Mouse (Mus musculus): ENCODE results near the gene Emid1.

Gene Emid1

DNA sequence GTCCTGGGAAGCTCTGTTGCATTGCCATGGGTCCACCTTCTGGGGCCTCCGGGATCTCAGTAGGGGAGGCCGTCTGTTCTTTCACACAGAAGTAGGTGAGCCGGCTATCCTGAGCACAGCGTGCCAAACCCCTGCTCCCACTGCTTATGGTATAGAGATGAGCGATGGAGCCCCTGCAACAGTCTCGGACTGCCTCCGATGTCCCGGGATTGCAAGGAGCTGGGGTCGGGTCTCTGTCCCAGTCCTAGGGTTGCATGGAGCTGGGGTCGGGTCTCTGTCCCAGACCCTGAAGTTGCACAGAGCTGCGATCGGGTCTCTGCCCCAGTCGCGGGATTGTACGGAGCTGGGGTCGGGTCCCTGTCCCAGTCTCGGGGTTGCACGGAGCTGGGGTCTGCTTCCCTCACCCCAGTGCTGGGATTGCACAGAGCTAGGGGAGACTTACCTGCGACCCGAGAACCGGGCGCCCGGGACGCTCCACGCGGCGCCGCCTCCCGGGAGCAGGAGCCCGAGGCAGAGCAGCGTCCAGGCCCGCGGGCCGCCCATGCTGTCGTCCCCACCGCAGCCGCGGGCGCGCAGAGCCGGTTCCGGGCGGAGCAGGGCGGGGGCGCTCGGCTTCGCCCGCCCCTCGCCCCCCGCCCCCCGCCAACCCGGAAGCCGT is at the start of gene Emid1:
Emid1 (minus strand) TSS at position 578 of the 658 bp plus-strand sequence.
- peak within 1 kb of the TSS; percentile 82 for H3K4me3 ChIP-seq (replicated peaks; ENCODE audit: low read length)
- peaks cover 68% of the 10 kb centered on the region for H3K27me3 ChIP-seq (ENCODE audit: insufficient read depth, low read length)
- TF ChIP-seq CTCF (conservative IDR thresholded peaks at IDR 0.05; ENCODE audit: low read length) (no peak), NANOG (IDR thresholded peaks at IDR 0.05; ENCODE audit: borderline replicate concordance, low read length) (no peak), POU5F1 (IDR thresholded peaks at IDR 0.05; ENCODE audit: borderline replicate concordance, low read length) (no peak)
- peaks cover 19% of the 10 kb centered on the region for H3K4me1 ChIP-seq (replicated peaks; ENCODE audit: low read depth, low read length)
- H3K9me3 ChIP-seq (ENCODE audit: low read length) = peaks cover 6% of the 10 kb centered on the region
- no peaks in the 10 kb centered on the region for H3K36me3 ChIP-seq (ENCODE audit: insufficient read depth, low read length)

DNA sequence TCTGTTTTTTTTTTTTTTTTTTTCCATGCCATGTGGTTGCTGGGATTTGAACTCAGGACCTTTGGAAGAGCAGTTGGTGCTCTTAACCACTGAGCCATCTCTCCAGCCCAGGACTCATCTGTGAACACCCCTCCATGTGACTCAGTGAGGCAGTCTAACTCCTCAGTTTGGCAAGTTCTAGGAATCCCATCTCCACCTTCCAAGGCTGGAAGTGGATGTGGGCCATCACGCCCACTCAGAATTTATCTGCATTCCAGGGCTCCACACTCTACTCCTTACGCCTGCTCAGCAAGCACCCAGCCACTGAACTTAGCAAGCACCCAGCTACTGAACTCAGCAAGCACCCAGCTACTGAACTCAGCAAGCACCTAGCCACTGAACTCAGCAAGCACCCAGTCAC is 47.8 kb upstream of the Emid1 start:
- no peaks in the 10 kb centered on the region for H3K27me3 ChIP-seq (ENCODE audit: insufficient read depth, low read length)
- TF ChIP-seq POU5F1 (IDR thresholded peaks at IDR 0.05; ENCODE audit: borderline replicate concordance, low read length) (no peak), CTCF (conservative IDR thresholded peaks at IDR 0.05; ENCODE audit: low read length) (no peak), NANOG (IDR thresholded peaks at IDR 0.05; ENCODE audit: borderline replicate concordance, low read length) (no peak)
- H3K9me3 ChIP-seq (ENCODE audit: low read length) = no peaks in the 10 kb centered on the region
- peaks cover 37% of the 10 kb centered on the region for H3K36me3 ChIP-seq (ENCODE audit: insufficient read depth, low read length)
- no peak overlapping the region for H3K4me3 ChIP-seq (replicated peaks; ENCODE audit: low read length)
- peaks cover 19% of the 10 kb centered on the region for H3K4me1 ChIP-seq (replicated peaks; ENCODE audit: low read depth, low read length)

DNA sequence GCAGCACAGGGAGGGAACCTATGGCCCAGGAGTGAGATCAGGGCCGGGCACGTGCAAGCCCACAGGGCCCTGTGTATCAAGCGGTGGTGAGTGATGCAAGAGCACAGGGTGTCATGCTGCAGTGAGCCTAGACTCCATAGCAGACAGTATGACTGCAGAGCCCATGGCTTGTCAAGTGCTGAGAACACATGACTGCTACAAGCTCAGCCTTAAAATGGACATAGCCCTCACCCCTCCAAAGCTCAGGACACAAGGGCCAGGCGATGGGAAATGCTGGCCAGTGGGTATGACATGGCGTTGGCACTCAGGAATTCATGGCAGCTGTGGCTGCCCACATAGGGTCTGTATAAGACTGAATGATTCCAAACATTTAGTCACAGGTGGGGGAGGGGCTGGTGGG is 45.0 kb upstream of the Emid1 start:
- Histone ChIP-seq H3K36me3 (ENCODE audit: insufficient read depth, low read length) (peaks cover 40% of the 10 kb centered on the region), H3K9me3 (ENCODE audit: low read length) (no peaks in the 10 kb centered on the region), H3K4me1 (replicated peaks; ENCODE audit: low read depth, low read length) (peaks cover 24% of the 10 kb centered on the region), H3K4me3 (replicated peaks; ENCODE audit: low read length) (no peak overlapping the region), H3K27me3 (ENCODE audit: insufficient read depth, low read length) (no peaks in the 10 kb centered on the region)
- TF ChIP-seq POU5F1 (IDR thresholded peaks at IDR 0.05; ENCODE audit: borderline replicate concordance, low read length) = no peak
- no peak for TF ChIP-seq NANOG (IDR thresholded peaks at IDR 0.05; ENCODE audit: borderline replicate concordance, low read length)
- no peak for TF ChIP-seq CTCF (conservative IDR thresholded peaks at IDR 0.05; ENCODE audit: low read length)

DNA sequence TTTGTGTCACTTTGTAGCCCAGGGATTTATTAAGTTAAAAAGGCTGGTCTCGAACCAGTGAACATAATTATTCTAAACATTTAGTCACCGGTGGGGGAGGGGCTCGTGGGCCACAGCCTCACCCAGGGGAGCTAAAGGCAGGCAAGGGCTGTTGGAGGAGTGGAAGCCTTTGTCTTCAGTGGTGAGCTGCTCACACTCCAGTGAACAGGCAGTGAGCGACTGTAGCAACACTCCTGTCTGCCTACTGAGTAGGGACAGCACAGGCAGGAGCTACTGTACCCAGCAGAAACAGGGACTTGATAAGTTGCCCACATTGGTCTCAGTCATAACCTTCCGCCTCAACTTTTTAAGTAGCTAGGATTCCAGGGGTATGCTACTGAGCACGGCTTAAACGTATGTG is 44.5 kb upstream of the Emid1 start:
- TF ChIP-seq POU5F1 (IDR thresholded peaks at IDR 0.05; ENCODE audit: borderline replicate concordance, low read length) (no peak), NANOG (IDR thresholded peaks at IDR 0.05; ENCODE audit: borderline replicate concordance, low read length) (no peak), CTCF (conservative IDR thresholded peaks at IDR 0.05; ENCODE audit: low read length) (no peak)

DNA sequence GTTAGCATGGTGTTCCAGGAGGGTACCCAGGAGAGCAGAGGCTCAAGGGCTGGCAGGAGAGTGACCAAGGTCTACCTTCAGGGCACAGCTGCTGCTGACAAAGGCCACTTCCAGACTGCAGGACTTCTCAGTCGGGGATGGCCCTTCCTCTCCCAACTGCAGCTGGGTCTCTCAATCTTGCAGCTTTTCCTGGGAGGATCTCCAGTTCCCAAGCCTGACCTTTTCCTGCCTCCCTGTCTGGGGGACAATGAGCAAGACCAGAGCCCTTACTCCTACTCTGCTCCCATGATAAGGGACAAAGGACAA is 41.5 kb upstream of the Emid1 start:
- Histone ChIP-seq H3K9me3 (ENCODE audit: low read length) (no peaks in the 10 kb centered on the region), H3K4me1 (replicated peaks; ENCODE audit: low read depth, low read length) (peaks cover 29% of the 10 kb centered on the region), H3K27me3 (ENCODE audit: insufficient read depth, low read length) (no peaks in the 10 kb centered on the region), H3K36me3 (ENCODE audit: insufficient read depth, low read length) (peaks cover 32% of the 10 kb centered on the region), H3K4me3 (replicated peaks; ENCODE audit: low read length) (no peak overlapping the region)
- TF ChIP-seq POU5F1 (IDR thresholded peaks at IDR 0.05; ENCODE audit: borderline replicate concordance, low read length) (no peak), NANOG (IDR thresholded peaks at IDR 0.05; ENCODE audit: borderline replicate concordance, low read length) (no peak), CTCF (conservative IDR thresholded peaks at IDR 0.05; ENCODE audit: low read length) (no peak)

More for the DNA sequence above, 44.5 kb upstream of the Emid1 start:
- Histone ChIP-seq H3K27me3 (ENCODE audit: insufficient read depth, low read length) (no peaks in the 10 kb centered on the region), H3K9me3 (ENCODE audit: low read length) (no peaks in the 10 kb centered on the region), H3K4me3 (replicated peaks; ENCODE audit: low read length) (no peak overlapping the region), H3K4me1 (replicated peaks; ENCODE audit: low read depth, low read length) (peaks cover 29% of the 10 kb centered on the region), H3K36me3 (ENCODE audit: insufficient read depth, low read length) (peaks cover 40% of the 10 kb centered on the region)

GRCm38 (mm10) chr11:5192840-5193575 is 41.0 kb upstream of the Emid1 start:
- H3K9me3 ChIP-seq (ENCODE audit: low read length) = no peaks in the 10 kb centered on the region
- no peaks in the 10 kb centered on the region for H3K27me3 ChIP-seq (ENCODE audit: insufficient read depth, low read length)
- peaks cover 28% of the 10 kb centered on the region for H3K36me3 ChIP-seq (ENCODE audit: insufficient read depth, low read length)
- H3K4me3 ChIP-seq (replicated peaks; ENCODE audit: low read length) = no peak overlapping the region
- H3K4me1 ChIP-seq (replicated peaks; ENCODE audit: low read depth, low read length) = peaks cover 29% of the 10 kb centered on the region
- TF ChIP-seq CTCF (conservative IDR thresholded peaks at IDR 0.05; ENCODE audit: low read length) = no peak
- TF ChIP-seq NANOG (IDR thresholded peaks at IDR 0.05; ENCODE audit: borderline replicate concordance, low read length) = no peak
- TF ChIP-seq POU5F1 (IDR thresholded peaks at IDR 0.05; ENCODE audit: borderline replicate concordance, low read length) = no peak

DNA sequence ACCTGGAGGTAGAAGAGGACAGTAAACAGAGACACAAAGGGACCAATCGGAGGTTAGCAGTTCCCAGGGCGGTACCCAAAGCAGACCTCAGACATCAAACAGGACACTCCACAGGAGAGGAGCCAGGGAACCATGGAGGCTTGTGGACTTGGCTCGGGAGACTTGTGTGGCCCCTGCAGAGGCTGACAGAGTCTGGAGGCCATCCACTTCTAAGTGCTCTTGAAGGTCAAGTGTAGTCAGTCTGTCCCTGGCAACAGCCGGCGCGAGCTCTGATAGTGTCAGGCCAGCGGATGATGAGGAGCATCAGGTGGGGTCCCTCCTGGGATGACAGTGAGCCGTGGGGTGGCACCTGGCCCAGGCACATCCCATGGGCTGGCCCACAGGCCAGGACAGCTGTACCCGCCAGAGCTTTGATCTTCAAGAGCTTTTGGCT is 40.0 kb upstream of the Emid1 start:
- Histone ChIP-seq H3K9me3 (ENCODE audit: low read length) (no peaks in the 10 kb centered on the region), H3K36me3 (ENCODE audit: insufficient read depth, low read length) (peaks cover 27% of the 10 kb centered on the region), H3K27me3 (ENCODE audit: insufficient read depth, low read length) (no peaks in the 10 kb centered on the region), H3K4me1 (replicated peaks; ENCODE audit: low read depth, low read length) (peaks cover 25% of the 10 kb centered on the region), H3K4me3 (replicated peaks; ENCODE audit: low read length) (no peak overlapping the region)
- no peak for TF ChIP-seq POU5F1 (IDR thresholded peaks at IDR 0.05; ENCODE audit: borderline replicate concordance, low read length)
- TF ChIP-seq CTCF (conservative IDR thresholded peaks at IDR 0.05; ENCODE audit: low read length) = no peak
- no peak for TF ChIP-seq NANOG (IDR thresholded peaks at IDR 0.05; ENCODE audit: borderline replicate concordance, low read length)

DNA sequence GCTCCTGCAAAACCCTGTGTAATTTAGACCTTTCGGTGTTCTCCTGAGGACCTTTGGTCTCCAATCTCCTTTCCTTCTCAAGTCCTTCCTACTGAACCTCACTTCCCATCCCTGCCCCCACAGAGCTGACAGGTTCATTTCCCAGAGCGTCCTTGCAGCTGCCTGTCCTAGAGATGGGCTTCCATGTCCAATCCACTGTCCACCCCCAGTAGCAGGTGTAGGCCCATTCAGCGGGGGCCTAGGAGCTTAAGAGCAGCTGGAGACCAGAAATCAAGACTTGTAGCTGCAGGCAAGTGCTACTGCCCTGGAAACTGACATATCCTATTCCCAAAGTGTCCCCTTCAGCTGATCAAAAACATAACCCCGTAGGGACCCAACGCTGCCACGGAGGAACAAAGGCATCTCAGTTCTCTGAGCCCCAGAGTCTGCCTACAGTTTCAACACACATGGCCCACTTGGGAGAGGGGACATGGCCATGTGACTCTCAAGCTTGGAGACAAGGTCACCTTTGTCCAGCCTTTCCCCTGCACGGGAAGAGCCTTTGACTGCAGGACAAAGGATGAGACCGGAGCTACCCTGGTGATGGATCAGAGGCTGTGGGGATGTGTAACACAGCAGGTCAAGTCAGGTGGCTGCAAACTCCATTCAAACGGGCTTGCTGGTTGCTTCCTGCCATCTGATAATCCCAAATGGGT is 37.3 kb upstream of the Emid1 start:
- H3K4me3 ChIP-seq (replicated peaks; ENCODE audit: low read length) = no peak overlapping the region
- no peaks in the 10 kb centered on the region for H3K27me3 ChIP-seq (ENCODE audit: insufficient read depth, low read length)
- peaks cover 11% of the 10 kb centered on the region for H3K36me3 ChIP-seq (ENCODE audit: insufficient read depth, low read length)
- TF ChIP-seq CTCF (conservative IDR thresholded peaks at IDR 0.05; ENCODE audit: low read length) = no peak
- TF ChIP-seq POU5F1 (IDR thresholded peaks at IDR 0.05; ENCODE audit: borderline replicate concordance, low read length) = no peak
- no peak for TF ChIP-seq NANOG (IDR thresholded peaks at IDR 0.05; ENCODE audit: borderline replicate concordance, low read length)
- H3K4me1 ChIP-seq (replicated peaks; ENCODE audit: low read depth, low read length) = peaks cover 13% of the 10 kb centered on the region
- H3K9me3 ChIP-seq (ENCODE audit: low read length) = no peaks in the 10 kb centered on the region
